Mouse (Mus musculus) G1E (cell line): ENCODE results near the gene Med31. TPM values are rescaled to one million over a fixed set of nuclear protein-coding genes. Genes with fewer than 3 reads are reported as not detected.

Experiments used
- ATAC-seq: 2 replicates; pipeline ENCODE4 v1.8.0; 2016; ENCODE audit warnings: mild to moderate bottlenecking; ENCODE audit not compliant: insufficient number of reproducible peaks, poor library complexity, low FRiP score, severe bottlenecking; ENCODE audit errors: extremely low read depth
- DNase-seq: peaks from one replicate; pipeline ENCODE4 v3.0.0; 2012; ENCODE audit warnings: low spot score
- H3K27me3 ChIP-seq: 2 replicates; pipeline ENCODE4 v1.6.1; 2012; ENCODE audit warnings: mild to moderate bottlenecking, low read length, inconsistent platforms; ENCODE audit not compliant: insufficient read depth
- H3K36me3 ChIP-seq: replicated peaks from 2 replicates; pipeline ENCODE3; 2012; ENCODE audit warnings: mild to moderate bottlenecking, inconsistent platforms
- H3K4me1 ChIP-seq: 2 replicates; pipeline ENCODE4 v1.6.1; 2012; ENCODE audit warnings: low read depth, low read length, inconsistent platforms, mixed read lengths; ENCODE audit not compliant: insufficient read depth
- H3K4me3 ChIP-seq: 2 replicates; pipeline ENCODE4 v1.5.1; 2012; ENCODE audit warnings: low read depth, mild to moderate bottlenecking, inconsistent platforms, low read length, moderate library complexity, mixed read lengths
- H3K9me3 ChIP-seq: replicated peaks from 2 replicates; pipeline ENCODE4 v1.6.1; 2012; ENCODE audit warnings: inconsistent platforms
- CTCF ChIP-seq: IDR thresholded peaks from 2 replicates; pipeline ENCODE4 v1.5.1; 2012; ENCODE audit warnings: low read depth, low read length, inconsistent platforms, mixed read lengths
- GATA1 ChIP-seq: IDR thresholded peaks from 2 replicates; pipeline ENCODE4 v1.6.1; 2012; ENCODE audit warnings: borderline replicate concordance, low read length, inconsistent platforms, mixed read lengths
- GATA2 ChIP-seq: IDR thresholded peaks from 2 replicates; pipeline ENCODE4 v1.6.1; 2012; ENCODE audit warnings: low read depth, low read length, inconsistent platforms, borderline replicate concordance
- POLR2AphosphoS5 ChIP-seq: IDR thresholded peaks from 2 replicates; pipeline ENCODE4 v1.6.1; 2012; ENCODE audit warnings: low read depth, low read length, inconsistent platforms; ENCODE audit not compliant: insufficient replicate concordance
- TAL1 ChIP-seq: conservative IDR thresholded peaks from 2 replicates; pipeline ENCODE4 v1.6.1; 2012; ENCODE audit warnings: low read depth, low read length, inconsistent platforms, mixed read lengths
- polyA plus RNA-seq: library from polyadenylated mRNA; stranded (reverse); fragments of >175 nt; gene quantifications from 2 replicates; pipeline ENCODE4 v1.2.3, GENCODE M21; 2012
- total RNA-seq, 2 experiments: library from RNA; stranded (forward) in 1 of 2; stranded (reverse) in 1 of 2; fragments of 200-1000 nt in 1 of 2; fragments of >200 nt in 1 of 2; fragmentation: Nextera tagmentation in 1 of 2; gene quantifications; 2 replicates each; pipeline ENCODE4 v1.2.3; 2014 to 2017

Med31 gene
- total and polyA plus RNA-seq, 3 experiments = 0.74 to 19.9 (median 13.5) TPM

- Histone ChIP-seq H3K4me1 (peaks cover 35% of the 10 kb centered on the region), H3K27me3 (no peaks in the 10 kb centered on the region), H3K4me3 (peak within 1 kb of the TSS; percentile 84), H3K9me3 (no peaks in the 10 kb centered on the region), H3K36me3 (peaks cover 58% of the 10 kb centered on the region)
- peak; percentile 40 for DNase-seq
- ATAC-seq = peak; percentile 32; the same call in 1 of the 2 replicates
- TF ChIP-seq TAL1 (no peak), POLR2AphosphoS5 (no peak), GATA2 (no peak)
These were observed 8.8 kb downstream of the Med31 start, which contains the start of gene Gm43951 for GRCm38 (mm10) chr11:72206341-72207203. TSS of gene Gm43951 (minus strand) at chr11:72206840.

DNA sequence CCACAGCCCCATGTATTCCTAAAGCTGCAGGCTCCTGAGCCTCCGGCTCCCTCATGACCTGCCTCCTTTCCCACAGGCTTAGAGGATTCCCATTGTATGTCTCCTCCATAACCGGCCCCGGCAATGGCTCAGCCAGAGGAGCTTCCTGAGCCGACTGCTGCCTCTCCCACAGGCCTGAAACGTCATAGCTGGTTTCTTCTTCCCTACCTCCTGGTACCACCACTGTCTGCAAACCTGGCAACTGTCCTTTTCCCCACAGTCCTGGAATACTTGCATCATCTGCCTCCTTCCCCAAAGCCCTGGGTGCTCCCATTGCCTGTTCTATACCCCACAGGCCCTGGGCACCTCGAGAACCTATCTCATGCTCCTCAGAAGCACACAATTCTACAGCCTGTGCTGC is 10.1 kb downstream of the Med31 start:
- Histone ChIP-seq H3K4me1 (peaks cover 35% of the 10 kb centered on the region), H3K9me3 (no peaks in the 10 kb centered on the region), H3K27me3 (no peaks in the 10 kb centered on the region), H3K36me3 (peaks cover 54% of the 10 kb centered on the region), H3K4me3 (no peak overlapping the region; the same call in 1 of the 2 replicates)
- no peak for ATAC-seq
- no peak for TF ChIP-seq CTCF
- no peak for TF ChIP-seq GATA2
- TF ChIP-seq POLR2AphosphoS5 = no peak
- TF ChIP-seq GATA1 = no peak
- no peak for TF ChIP-seq TAL1
- no peak for DNase-seq

DNA sequence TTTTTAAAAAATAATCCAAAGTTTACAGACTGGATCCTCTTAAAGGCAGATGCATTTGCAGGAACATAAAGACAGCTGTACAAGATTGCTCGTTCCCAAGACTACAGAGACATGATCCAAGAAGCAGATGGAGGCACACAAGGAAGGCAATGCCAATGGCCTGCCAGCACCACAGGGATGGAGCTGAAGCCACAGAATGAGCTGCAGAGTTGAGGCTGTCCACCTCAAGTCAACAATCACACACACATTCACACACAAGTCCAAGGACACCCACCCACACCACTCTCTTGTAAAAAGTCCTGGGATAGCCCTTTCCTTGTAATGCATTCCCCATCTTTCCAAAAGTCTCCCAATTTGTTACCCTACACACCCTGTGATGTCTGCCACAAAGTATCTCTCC is 12.0 kb downstream of the Med31 start:
- no peaks in the 10 kb centered on the region for H3K9me3 ChIP-seq
- no peaks in the 10 kb centered on the region for H3K27me3 ChIP-seq
- no peak overlapping the region for H3K4me3 ChIP-seq
- DNase-seq = no peak
- no peak for ATAC-seq
- peaks cover 53% of the 10 kb centered on the region for H3K36me3 ChIP-seq
- TF ChIP-seq TAL1 (no peak), GATA2 (no peak), CTCF (no peak), POLR2AphosphoS5 (no peak), GATA1 (no peak)
- peaks cover 30% of the 10 kb centered on the region for H3K4me1 ChIP-seq

DNA sequence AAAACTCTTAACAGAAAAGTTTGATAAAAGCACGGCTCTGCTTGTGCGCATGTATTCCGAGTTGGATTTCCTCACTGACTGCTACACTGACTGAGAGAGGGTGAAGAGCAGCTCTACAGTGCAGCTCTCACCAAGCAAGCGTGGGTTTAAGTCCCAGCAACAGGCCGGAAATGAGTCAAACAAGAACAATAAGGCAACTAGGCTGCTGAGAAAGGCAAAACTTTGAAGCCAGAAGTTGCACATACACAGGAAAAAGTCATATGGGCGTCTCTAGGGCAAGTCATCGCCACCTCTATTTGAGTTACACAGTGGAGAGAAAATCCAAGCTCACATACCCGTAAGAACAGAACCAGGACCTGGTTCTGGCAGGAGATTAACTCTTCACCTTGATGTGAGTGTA is 18.9 kb downstream of the Med31 start:
- H3K4me1 ChIP-seq = no peaks in the 10 kb centered on the region
- DNase-seq (no peak), ATAC-seq (no peak; the same call in 1 of the 2 replicates)
- H3K36me3 ChIP-seq = peaks cover 57% of the 10 kb centered on the region
- no peak for TF ChIP-seq GATA1
- no peak for TF ChIP-seq CTCF
- no peak for TF ChIP-seq POLR2AphosphoS5
- no peak for TF ChIP-seq TAL1
- TF ChIP-seq GATA2 = no peak
- no peaks in the 10 kb centered on the region for H3K27me3 ChIP-seq
- no peak overlapping the region for H3K4me3 ChIP-seq
- H3K9me3 ChIP-seq = no peaks in the 10 kb centered on the region

DNA sequence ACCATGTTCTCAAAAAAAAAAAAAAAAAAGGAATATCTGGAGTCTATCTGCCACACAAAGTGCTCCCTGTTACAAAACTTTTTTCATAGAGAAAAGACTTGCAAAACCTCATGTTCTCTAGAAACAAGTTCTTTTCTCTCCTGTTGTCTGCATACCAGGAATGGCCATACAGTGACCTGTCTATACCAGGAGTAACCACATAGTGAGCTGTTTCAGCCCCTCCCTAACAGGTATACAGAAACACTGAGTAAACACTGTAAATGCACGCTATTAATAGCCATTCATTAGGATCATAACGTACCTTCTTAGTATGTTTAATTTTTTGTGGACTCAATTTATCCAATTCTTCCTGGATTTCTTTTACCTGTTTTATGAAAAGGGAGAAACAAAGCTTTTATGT is 21.1 kb downstream of the Med31 start:
- TF ChIP-seq GATA2 = no peak
- no peak for TF ChIP-seq CTCF
- TF ChIP-seq GATA1 = no peak
- no peak for TF ChIP-seq TAL1
- no peak for TF ChIP-seq POLR2AphosphoS5
- H3K36me3 ChIP-seq = peaks cover 64% of the 10 kb centered on the region
- DNase-seq = no peak

DNA sequence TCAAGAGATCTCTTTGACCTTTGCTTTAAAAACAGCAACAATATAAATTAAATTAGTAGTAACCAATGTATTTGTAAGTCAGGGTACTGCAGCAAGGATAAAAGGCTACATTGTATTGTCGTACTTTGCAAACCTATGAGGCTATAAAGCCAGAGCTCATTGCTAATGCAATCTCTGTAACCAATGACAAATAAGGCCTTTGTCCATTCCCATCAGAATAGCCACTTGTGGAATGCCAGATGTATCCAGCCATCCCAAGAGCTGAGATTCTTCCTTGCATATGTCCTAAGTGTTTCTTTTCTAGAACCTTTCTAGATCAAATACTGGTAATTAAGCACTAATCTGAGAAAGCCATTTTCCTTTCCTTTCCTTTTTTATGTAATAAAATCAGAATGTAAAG is 24.5 kb downstream of the Med31 start:
- ATAC-seq (no peak), DNase-seq (no peak)
- Histone ChIP-seq H3K4me3 (no peak overlapping the region), H3K9me3 (no peaks in the 10 kb centered on the region), H3K27me3 (no peaks in the 10 kb centered on the region), H3K4me1 (no peaks in the 10 kb centered on the region), H3K36me3 (peaks cover 65% of the 10 kb centered on the region)
- no peak for TF ChIP-seq GATA2
- no peak for TF ChIP-seq POLR2AphosphoS5
- TF ChIP-seq TAL1 = no peak
- TF ChIP-seq GATA1 = no peak
- no peak for TF ChIP-seq CTCF

More for the DNA sequence above, 21.1 kb downstream of the Med31 start:
- no peaks in the 10 kb centered on the region for H3K9me3 ChIP-seq
- ATAC-seq = no peak
- no peaks in the 10 kb centered on the region for H3K27me3 ChIP-seq
- H3K4me1 ChIP-seq = no peaks in the 10 kb centered on the region
- H3K4me3 ChIP-seq = no peak overlapping the region
